In the genomic region with DNA sequence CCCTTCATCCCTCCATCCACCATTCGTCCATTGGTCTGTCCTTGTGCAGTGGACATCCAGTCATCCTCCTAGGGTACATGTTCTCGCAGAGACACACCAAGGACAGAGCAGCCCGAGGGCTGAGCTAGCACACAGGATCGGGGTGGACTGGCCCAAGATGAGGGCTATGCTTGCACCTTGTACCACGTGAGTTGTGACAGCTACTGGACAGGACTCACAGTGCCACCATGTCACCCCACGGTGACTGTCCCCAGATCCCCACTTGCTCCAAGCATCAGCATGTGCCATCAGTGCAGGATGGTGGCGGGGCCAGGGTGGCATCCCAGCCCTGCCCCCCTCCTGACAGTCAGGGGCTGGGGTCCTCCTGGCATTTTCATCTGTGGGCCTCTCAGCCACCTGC, we compare ENCODE assay signal across 20 mouse cellular contexts. TPM values are rescaled to one million over a fixed set of nuclear protein-coding genes. Genes with fewer than 3 reads are reported as not detected.
A peak's percentile ranks its signal among the peaks of the same experiment; 100 is the strongest.
DNase-seq lines count a peak whose midpoint lies in the region; ATAC-seq and TF ChIP-seq lines count a peak whose summit lies in the region.
"Had no signal": no experiment of that assay in that cellular context is flagged by ENCODE, and none has a peak within 500 bp of the region (broad histone marks: within the 10 kb centered on the region; RNA-seq: fewer than 3 reads in every experiment).

No protein-coding gene starts in this region.

- no peak for ATAC-seq in forebrain, embryonic 12.5 days (ENCODE audit: low FRiP score)
- no peak for ATAC-seq in forebrain, embryonic 14.5 days
- ATAC-seq in embryonic facial prominence, embryonic 13.5 days (ENCODE audit: insufficient number of reproducible peaks, insufficient read depth, low FRiP score, low TSS enrichment, low read depth), result no peak
- ATAC-seq: inflammation-experienced regulatory T-cells, adult 6 months; lung, postnatal 0 days had no signal

- peak overlapping the region; percentile 17; the same call in 1 of the 2 replicates for H3K9ac ChIP-seq in forebrain, embryonic 12.5 days
- H3K9ac ChIP-seq in forebrain, embryonic 14.5 days (ENCODE audit: low read length), result no peak overlapping the region
- 0 out of 2 replicates have a peak overlapping the region, but pooled peaks have one; percentile 12 for H3K9ac ChIP-seq in embryonic facial prominence, embryonic 13.5 days
- H3K9ac ChIP-seq: liver, embryonic 15.5 days had no signal

- WGBS in forebrain, embryonic 12.5 days, result 83% methylated on average over 7 of the region's 7 CpGs
- WGBS in forebrain, embryonic 14.5 days, result 91% methylated on average over 7 of the region's 7 CpGs
- 88% methylated on average over 7 of the region's 7 CpGs for WGBS in embryonic facial prominence, embryonic 13.5 days

- TF ChIP-seq CTCF in layer of hippocampus, adult 2 months (conservative IDR thresholded peaks at IDR 0.05), result no peak
- TF ChIP-seq CTCF in E14TG2a.4 (conservative IDR thresholded peaks at IDR 0.05; ENCODE audit: low read length), result no peak

- H3K36me3 ChIP-seq in forebrain, embryonic 12.5 days (replicated peaks), result peaks cover 11% of the 10 kb centered on the region
- H3K36me3 ChIP-seq in forebrain, embryonic 14.5 days (ENCODE audit: control insufficient read depth, insufficient read depth, low read length), result peaks cover 4% of the 10 kb centered on the region; the same call in 1 of the 2 replicates
- H3K36me3 ChIP-seq in E14TG2a.4 (ENCODE audit: insufficient read depth, low read length), result peaks cover 44% of the 10 kb centered on the region
- peaks cover 23% of the 10 kb centered on the region for H3K36me3 ChIP-seq in embryonic facial prominence, embryonic 13.5 days

- H3K4me1 ChIP-seq in forebrain, embryonic 12.5 days, result peaks cover 77% of the 10 kb centered on the region
- peaks cover 37% of the 10 kb centered on the region for H3K4me1 ChIP-seq in forebrain, embryonic 14.5 days (ENCODE audit: control insufficient read depth, insufficient read depth, low read length)
- H3K4me1 ChIP-seq in E14TG2a.4 (replicated peaks; ENCODE audit: low read depth, low read length), result peaks cover 90% of the 10 kb centered on the region
- H3K4me1 ChIP-seq in embryonic facial prominence, embryonic 13.5 days, result peaks cover 48% of the 10 kb centered on the region

- no peak for DNase-seq in forebrain, embryonic 14.5 days (ENCODE audit: low spot score)
- DNase-seq in layer of hippocampus, adult 2 months (ENCODE audit: low spot score in 2 of 2), result no peak
- no peak for DNase-seq in layer of hippocampus, postnatal 36 days
- no peak for DNase-seq in urinary bladder, postnatal 14 days (ENCODE audit: low spot score)
- DNase-seq: cerebellum, postnatal 36 days; gastrocnemius, postnatal 36 days; heart, postnatal 14 days; kidney, adult 8-10 months; left cerebral cortex, postnatal 4 days; right cerebral cortex, adult 18-20 months had no signal

- H3K27ac ChIP-seq in forebrain, embryonic 12.5 days, result no peak overlapping the region
- H3K27ac ChIP-seq in forebrain, embryonic 14.5 days (ENCODE audit: low read depth, low read length), result no peak overlapping the region
- H3K27ac ChIP-seq in layer of hippocampus, adult 2 months, result peak overlapping the region; percentile 43; the same call in 1 of the 2 replicates
- no peak overlapping the region for H3K27ac ChIP-seq in embryonic facial prominence, embryonic 13.5 days
- H3K27ac ChIP-seq: liver, embryonic 15.5 days had no signal

- no peaks in the 10 kb centered on the region for H3K9me3 ChIP-seq in forebrain, embryonic 12.5 days
- no peaks in the 10 kb centered on the region for H3K9me3 ChIP-seq in forebrain, embryonic 14.5 days (replicated peaks; ENCODE audit: control insufficient read depth, low read length)
- no peaks in the 10 kb centered on the region for H3K9me3 ChIP-seq in E14TG2a.4 (ENCODE audit: low read length)
- H3K9me3 ChIP-seq in embryonic facial prominence, embryonic 13.5 days, result no peaks in the 10 kb centered on the region
- H3K9me3 ChIP-seq: liver, embryonic 15.5 days had no signal

- no peak overlapping the region for H3K4me3 ChIP-seq in forebrain, embryonic 12.5 days (replicated peaks)
- H3K4me3 ChIP-seq in forebrain, embryonic 14.5 days (ENCODE audit: low read depth, low read length), result no peak overlapping the region
- H3K4me3 ChIP-seq in layer of hippocampus, adult 2 months, result no peak overlapping the region
- 0 out of 2 replicates have a peak overlapping the region, but pooled peaks have one; percentile 20 for H3K4me3 ChIP-seq in E14TG2a.4 (replicated peaks; ENCODE audit: low read length)
- no peak overlapping the region for H3K4me3 ChIP-seq in embryonic facial prominence, embryonic 13.5 days
- H3K4me3 ChIP-seq: liver, embryonic 15.5 days; myocyte had no signal

- no peak overlapping the region for H3K4me2 ChIP-seq in forebrain, embryonic 12.5 days
- H3K4me2 ChIP-seq in forebrain, embryonic 14.5 days (ENCODE audit: low read length), result no peak overlapping the region
- no peak overlapping the region for H3K4me2 ChIP-seq in embryonic facial prominence, embryonic 13.5 days
- H3K4me2 ChIP-seq: heart, embryonic 11.5 days; liver, embryonic 15.5 days had no signal

- peaks cover 14% of the 10 kb centered on the region; the same call in 1 of the 2 replicates for H3K27me3 ChIP-seq in forebrain, embryonic 12.5 days
- H3K27me3 ChIP-seq in forebrain, embryonic 14.5 days (replicated peaks; ENCODE audit: control insufficient read depth, insufficient read depth, low read length), result no peaks in the 10 kb centered on the region
- no peaks in the 10 kb centered on the region for H3K27me3 ChIP-seq in E14TG2a.4 (ENCODE audit: insufficient read depth, low read length)
- no peaks in the 10 kb centered on the region for H3K27me3 ChIP-seq in embryonic facial prominence, embryonic 13.5 days

RNA-seq across cellular contexts. Expression of a gene that starts 4.1 kb away (rescaled TPM):
- polyA plus RNA-seq in forebrain, embryonic 12.5 days (2016; fragmentation: Nextera tagmentation; extraction: Ambion mirVana), result 97.4 and 106 TPM in 2 replicates
- 135 and 147 TPM in 2 replicates for polyA plus RNA-seq in forebrain, embryonic 14.5 days (2014; fragmentation: Nextera tagmentation; extraction: Ambion mirVana)
- total RNA-seq in layer of hippocampus, adult 2 months (2021), result 100 to 1,000 TPM; 274 to 297 TPM
- total RNA-seq in layer of hippocampus, postnatal 36 days (2021), result 100 to 1,000 TPM; 276 to 279 TPM
- 100 and 107 TPM in 2 replicates for polyA plus RNA-seq in embryonic facial prominence, embryonic 13.5 days (2015; fragmentation: Nextera tagmentation; extraction: Ambion mirVana)

RNA-seq across cellular contexts. Expression of a gene that starts 10.4 kb away (rescaled TPM):
- 101 and 107 TPM in 2 replicates for polyA plus RNA-seq in forebrain, embryonic 12.5 days (2016; fragmentation: Nextera tagmentation; extraction: Ambion mirVana)
- 59.0 and 75.1 TPM in 2 replicates for polyA plus RNA-seq in forebrain, embryonic 14.5 days (2014; fragmentation: Nextera tagmentation; extraction: Ambion mirVana)
- total RNA-seq in layer of hippocampus, adult 2 months (2021), result 10 to 100 TPM; 41.4 to 46.4 TPM
- 10 to 100 TPM; 42.9 to 54.3 TPM for total RNA-seq in layer of hippocampus, postnatal 36 days (2021)
- 153 and 166 TPM in 2 replicates for polyA plus RNA-seq in embryonic facial prominence, embryonic 13.5 days (2015; fragmentation: Nextera tagmentation; extraction: Ambion mirVana)

RNA-seq across cellular contexts. Expression of a gene that starts 11.4 kb away (rescaled TPM):
- 0.31 and 0.45 TPM in 2 replicates for polyA plus RNA-seq in forebrain, embryonic 12.5 days (2016; fragmentation: Nextera tagmentation; extraction: Ambion mirVana)
- polyA plus RNA-seq in forebrain, embryonic 14.5 days (2014; fragmentation: Nextera tagmentation; extraction: Ambion mirVana), result 0.89 and 1.9 TPM in 2 replicates
- under 1 TPM; 0.54 to 0.97 TPM for total RNA-seq in layer of hippocampus, adult 2 months (2021)
- total RNA-seq in layer of hippocampus, postnatal 36 days (2021), result 1 to 10 TPM in 1 of 2 experiments, under 1 TPM in 1; 0.33 to 1.0 TPM
- polyA plus RNA-seq in embryonic facial prominence, embryonic 13.5 days (2015; fragmentation: Nextera tagmentation; extraction: Ambion mirVana), result 1.9 TPM in 2 replicates
- polyA plus RNA-seq: myocyte had no signal

RNA-seq across cellular contexts. Expression of a gene that starts 27.7 kb away (rescaled TPM):
- polyA plus RNA-seq in forebrain, embryonic 12.5 days (2016; fragmentation: Nextera tagmentation; extraction: Ambion mirVana), result 0.14 TPM in 1 of 2 replicates, not detected in the other
- 0.16 and 0.20 TPM in 2 replicates for polyA plus RNA-seq in forebrain, embryonic 14.5 days (2014; fragmentation: Nextera tagmentation; extraction: Ambion mirVana)
- total RNA-seq in layer of hippocampus, adult 2 months (2021), result under 1 TPM in 1 of 2 experiments, not detected in 1; 0.25 TPM
- not detected for total RNA-seq in layer of hippocampus, postnatal 36 days (2021)
- 0.14 and 0.22 TPM in 2 replicates for polyA plus RNA-seq in embryonic facial prominence, embryonic 13.5 days (2015; fragmentation: Nextera tagmentation; extraction: Ambion mirVana)
- total RNA-seq: left cerebral cortex, adult 18-20 months; left cerebral cortex, postnatal 4 days; megakaryocyte progenitor cell, adult 5-6 weeks had no signal
- polyA plus RNA-seq: inflammation-experienced regulatory T-cells, adult 6 months had no signal

RNA-seq across cellular contexts. Expression of a gene that starts 55.6 kb away (rescaled TPM):
- 69.3 and 70.4 TPM in 2 replicates for polyA plus RNA-seq in forebrain, embryonic 12.5 days (2016; fragmentation: Nextera tagmentation; extraction: Ambion mirVana)
- 85.7 and 101 TPM in 2 replicates for polyA plus RNA-seq in forebrain, embryonic 14.5 days (2014; fragmentation: Nextera tagmentation; extraction: Ambion mirVana)
- total RNA-seq in layer of hippocampus, adult 2 months (2021), result 10 to 100 TPM; 25.4 to 29.1 TPM
- 10 to 100 TPM; 23.1 TPM for total RNA-seq in layer of hippocampus, postnatal 36 days (2021)
- 50.5 and 63.1 TPM in 2 replicates for polyA plus RNA-seq in embryonic facial prominence, embryonic 13.5 days (2015; fragmentation: Nextera tagmentation; extraction: Ambion mirVana)
